8 mouse cellular contexts compared by ENCODE assay signal in the genomic region with DNA sequence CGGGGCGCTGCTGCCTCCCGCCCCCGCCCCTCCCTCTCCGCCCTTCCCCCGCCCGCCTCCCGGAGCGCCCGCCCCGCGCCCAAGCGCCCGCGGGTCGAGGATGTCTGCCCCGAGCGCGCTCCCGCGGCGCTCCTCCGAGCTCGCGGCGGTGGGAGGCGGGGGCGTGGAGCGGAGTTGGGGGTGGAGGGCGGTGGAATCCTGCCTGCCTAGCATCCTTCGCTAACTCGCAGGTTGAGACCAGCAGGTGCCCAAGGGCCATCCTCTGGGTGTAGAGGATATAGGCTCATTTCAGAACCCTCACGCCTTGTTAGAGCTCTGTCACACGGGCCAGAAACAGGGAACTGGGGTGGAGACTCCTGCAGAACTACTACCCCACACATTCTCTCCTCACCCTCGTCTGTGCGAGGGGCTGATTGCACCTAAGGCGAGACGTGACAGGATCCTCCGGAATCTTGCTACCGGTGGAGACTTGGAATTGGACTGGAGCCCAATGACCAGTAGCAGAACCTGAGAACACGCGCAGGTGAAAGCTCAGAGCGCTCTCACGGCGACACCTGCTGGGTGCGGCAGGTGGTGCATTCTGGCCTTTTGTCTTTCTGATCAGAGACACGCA. TPM values are rescaled to one million over a fixed set of nuclear protein-coding genes. Genes with fewer than 3 reads are reported as not detected.
DNase-seq lines count a peak whose midpoint lies in the region; ATAC-seq lines count a peak whose summit lies in the region.

No protein-coding gene starts in this region.

- H3K4me2 ChIP-seq in forebrain, embryonic 16.5 days (ENCODE audit: low read length): peak overlapping the region; percentile 66
- peak overlapping the region; percentile 99 for H3K4me2 ChIP-seq in hindbrain, embryonic 13.5 days
- H3K4me2 ChIP-seq in lung, embryonic 15.5 days: peak overlapping the region; percentile 83

- H3K27me3 ChIP-seq in forebrain, embryonic 16.5 days (replicated peaks; ENCODE audit: control insufficient read depth, insufficient read depth, low read length): no peaks in the 10 kb centered on the region
- H3K27me3 ChIP-seq in hindbrain, embryonic 13.5 days: peaks cover 78% of the 10 kb centered on the region
- H3K27me3 ChIP-seq in lung, embryonic 15.5 days: peaks cover 94% of the 10 kb centered on the region

- under 1% methylated on average over 33 of the region's 47 CpGs for WGBS in forebrain, embryonic 16.5 days
- WGBS in hindbrain, embryonic 13.5 days: under 1% methylated on average over 33 of the region's 47 CpGs
- under 1% methylated on average over 31 of the region's 47 CpGs for WGBS in lung, embryonic 15.5 days

- H3K9ac ChIP-seq in forebrain, embryonic 16.5 days (replicated peaks; ENCODE audit: low read depth, low read length): peak overlapping the region; percentile 84
- peak overlapping the region; percentile 80 for H3K9ac ChIP-seq in hindbrain, embryonic 13.5 days
- H3K9ac ChIP-seq in lung, embryonic 15.5 days: peak overlapping the region; percentile 36

- ATAC-seq in forebrain, embryonic 16.5 days: peak; percentile 58
- ATAC-seq in hindbrain, embryonic 13.5 days (ENCODE audit: low FRiP score): peak; percentile 64
- peak; percentile 23; the same call in 1 of the 2 replicates for ATAC-seq in lung, embryonic 15.5 days (ENCODE audit: borderline replicate concordance, extremely low read depth, low FRiP score, low TSS enrichment)

- H3K27ac ChIP-seq in forebrain, embryonic 16.5 days (ENCODE audit: low read length): peak overlapping the region; percentile 80
- H3K27ac ChIP-seq in hindbrain, embryonic 13.5 days: 0 out of 2 replicates have a peak overlapping the region, but pooled peaks have one; percentile 62
- H3K27ac ChIP-seq in lung, embryonic 15.5 days: no peak overlapping the region

- peaks cover 24% of the 10 kb centered on the region for H3K4me1 ChIP-seq in forebrain, embryonic 16.5 days (replicated peaks; ENCODE audit: control insufficient read depth, insufficient read depth, low read length)
- H3K4me1 ChIP-seq in hindbrain, embryonic 13.5 days (replicated peaks): peaks cover 23% of the 10 kb centered on the region
- peaks cover 12% of the 10 kb centered on the region; the same call in 1 of the 2 replicates for H3K4me1 ChIP-seq in lung, embryonic 15.5 days

- H3K4me3 ChIP-seq in forebrain, embryonic 16.5 days (replicated peaks; ENCODE audit: low read length): peak overlapping the region; percentile 75
- H3K4me3 ChIP-seq in hindbrain, embryonic 13.5 days: peak overlapping the region; percentile 68
- peak overlapping the region; percentile 45 for H3K4me3 ChIP-seq in lung, embryonic 15.5 days

- DNase-seq in NIH3T3 (ENCODE audit: low read depth): peak; percentile 65
- DNase-seq in cerebellum, adult 11-12 months: peak; percentile 92
- peak; percentile 89 to 93 for DNase-seq in layer of hippocampus, postnatal 10 days (ENCODE audit: low spot score in 2 of 2)
- DNase-seq in retina, embryonic 14.5 days (ENCODE audit: low spot score): peak; percentile 83
- DNase-seq in urinary bladder, adult 2 months (ENCODE audit: low spot score): peak; percentile 59

- H3K9me3 ChIP-seq in forebrain, embryonic 16.5 days (ENCODE audit: control insufficient read depth, low read length): no peaks in the 10 kb centered on the region
- H3K9me3 ChIP-seq in hindbrain, embryonic 13.5 days: no peaks in the 10 kb centered on the region
- no peaks in the 10 kb centered on the region for H3K9me3 ChIP-seq in lung, embryonic 15.5 days

- 0 out of 2 replicates have a peak, but pooled peaks cover 1% of the 10 kb centered on the region for H3K36me3 ChIP-seq in forebrain, embryonic 16.5 days (ENCODE audit: control insufficient read depth, insufficient read depth)
- peaks cover 3% of the 10 kb centered on the region; the same call in 1 of the 2 replicates for H3K36me3 ChIP-seq in hindbrain, embryonic 13.5 days
- H3K36me3 ChIP-seq in lung, embryonic 15.5 days: no peaks in the 10 kb centered on the region

RNA-seq across cellular contexts. Expression of a gene that starts 0.3 kb away (rescaled TPM):
- polyA plus RNA-seq in forebrain, embryonic 16.5 days (2015; fragmentation: Nextera tagmentation; extraction: Ambion mirVana): 22.7 and 23.0 TPM in 2 replicates
- 10.5 and 11.5 TPM in 2 replicates for polyA plus RNA-seq in hindbrain, embryonic 13.5 days (2015; fragmentation: Nextera tagmentation; extraction: Ambion mirVana)
- 10 to 100 TPM; 23.5 to 39.2 TPM for total RNA-seq in layer of hippocampus, postnatal 10 days (2021)
- 1.2 and 1.8 TPM in 2 replicates for polyA plus RNA-seq in lung, embryonic 15.5 days (2015; fragmentation: Nextera tagmentation; extraction: Ambion mirVana)
- polyA plus RNA-seq in urinary bladder, adult 2 months (2012; rRNA removed): not detected in 2 replicates
